Mouse (Mus musculus) layer of hippocampus, adult 2 months (tissue): Measurements from ENCODE around the gene Grb2. TPM values are rescaled to one million over a fixed set of nuclear protein-coding genes. Genes with fewer than 3 reads are reported as not detected.

Experiments used
- DNase-seq, 2 experiments: peaks; one replicate each; pipeline ENCODE4 v3.0.0; 2022; ENCODE audit warnings: low spot score in 2 of 2
- H3K27ac ChIP-seq: fragments of 200-600 bp; 2 replicates; pipeline ENCODE4 v1.8.1; 2022
- H3K4me3 ChIP-seq: fragments of 200-600 bp; 2 replicates; pipeline ENCODE4 v1.8.1; 2022; ENCODE audit warnings: mild to moderate bottlenecking
- CTCF ChIP-seq: fragments of 200-600 bp; conservative IDR thresholded peaks from 2 replicates; pipeline ENCODE4 v1.8.1; 2022; ENCODE audit warnings: antibody characterized with exemption, mild to moderate bottlenecking, moderate library complexity
- total RNA-seq, 2 experiments: library from RNA; stranded (reverse); gene quantifications; 2 replicates each; pipeline ENCODE4 v1.2.3; 2021

The Grb2 gene
- total RNA-seq, 2 experiments from 2014 or later = 182 to 198 TPM

- DNase-seq = no peak
- no peak for TF ChIP-seq CTCF
- Histone ChIP-seq H3K4me3 (no peak overlapping the region), H3K27ac (no peak overlapping the region)
These were observed 25.8 kb upstream of the Grb2 start for GRCm38 (mm10) chr11:115734041-115734686.

- H3K27ac ChIP-seq = no peak overlapping the region
- no peak for TF ChIP-seq CTCF
These were observed 14.8 kb upstream of the Grb2 start for GRCm38 (mm10) chr11:115723231-115723630.

GRCm38 (mm10) chr11:115722638-115723037 is 14.2 kb upstream of the Grb2 start:
- peak; percentile 100; the same call in 1 of the 2 replicates for TF ChIP-seq CTCF
- Histone ChIP-seq H3K27ac (no peak overlapping the region), H3K4me3 (no peak overlapping the region; the same call in 1 of the 2 replicates)
- peak; percentile 70 to 85 for DNase-seq

More at GRCm38 (mm10) chr11:115723231-115723630, 14.8 kb upstream of the Grb2 start:
- H3K4me3 ChIP-seq = no peak overlapping the region
- no peak for DNase-seq

- no peak for DNase-seq
- Histone ChIP-seq H3K27ac (no peak overlapping the region), H3K4me3 (no peak overlapping the region)
- peak; percentile 68 for TF ChIP-seq CTCF
These were observed 9.4 kb upstream of the Grb2 start for GRCm38 (mm10) chr11:115717660-115718390.

GRCm38 (mm10) chr11:115716410-115717338 is 8.3 kb upstream of the Grb2 start:
- H3K27ac ChIP-seq = no peak overlapping the region
- no peak overlapping the region for H3K4me3 ChIP-seq
- TF ChIP-seq CTCF = no peak
- DNase-seq = no peak

- H3K27ac ChIP-seq = no peak overlapping the region
- TF ChIP-seq CTCF = peak; percentile 81
- DNase-seq = peak in 1 of 2 experiments; percentile 70
- no peak overlapping the region for H3K4me3 ChIP-seq
These were observed 6.1 kb upstream of the Grb2 start for GRCm38 (mm10) chr11:115714491-115714890.

GRCm38 (mm10) chr11:115713447-115713846 is 5.0 kb upstream of the Grb2 start:
- no peak for TF ChIP-seq CTCF
- no peak for DNase-seq
- Histone ChIP-seq H3K27ac (no peak overlapping the region), H3K4me3 (no peak overlapping the region)

GRCm38 (mm10) chr11:115712674-115713298 is 4.4 kb upstream of the Grb2 start:
- no peak for TF ChIP-seq CTCF
- no peak for DNase-seq
- H3K27ac ChIP-seq = peak overlapping the region; percentile 18; the same call in 1 of the 2 replicates
- no peak overlapping the region for H3K4me3 ChIP-seq

- no peak for TF ChIP-seq CTCF
- Histone ChIP-seq H3K4me3 (no peak overlapping the region), H3K27ac (peak overlapping the region; percentile 18; the same call in 1 of the 2 replicates)
- DNase-seq = no peak
These were observed 3.9 kb upstream of the Grb2 start for GRCm38 (mm10) chr11:115712268-115712667.

GRCm38 (mm10) chr11:115711133-115711532 is 2.7 kb upstream of the Grb2 start:
- no peak overlapping the region for H3K27ac ChIP-seq
- DNase-seq = no peak
- no peak for TF ChIP-seq CTCF

GRCm38 (mm10) chr11:115709829-115710559 is 1.6 kb upstream of the Grb2 start:
- peak overlapping the region; percentile 93 for H3K27ac ChIP-seq
- TF ChIP-seq CTCF = no peak
- peak overlapping the region; percentile 93; the same call in 1 of the 2 replicates for H3K4me3 ChIP-seq
- DNase-seq = no peak

More at GRCm38 (mm10) chr11:115711133-115711532, 2.7 kb upstream of the Grb2 start:
- no peak overlapping the region for H3K4me3 ChIP-seq
